Mouse (Mus musculus) hindbrain, postnatal 0 days (tissue): ENCODE results near the gene Nectin2. TPM values are rescaled to one million over a fixed set of nuclear protein-coding genes. Genes with fewer than 3 reads are reported as not detected.
"Not testable (repeated sequence)": the region's sequence is repeated elsewhere in the genome, so short reads cannot be mapped to it uniquely, and the experiment has no call there.

Experiments
- ATAC-seq: fragments of 200-750 bp; cut with Nextera tagmentation; 2 replicates; pipeline ENCODE4 v1.8.0; 2017; ENCODE audit warnings: mild to moderate bottlenecking, moderate TSS enrichment, moderate library complexity
- DNase-seq: peaks from one replicate; pipeline ENCODE4 v3.0.0-alpha.2; 2015; ENCODE audit warnings: low spot score
- H3K27ac ChIP-seq: fragments of 300-500 bp; sonication (generic); 2 replicates; pipeline ENCODE4 v1.5.1; 2014; ENCODE audit warnings: mild to moderate bottlenecking
- H3K27me3 ChIP-seq: fragments of 300-500 bp; sonication (generic); 2 replicates; pipeline ENCODE4 v1.6.1; 2014; ENCODE audit warnings: low read length, mixed read lengths; ENCODE audit not compliant: insufficient read depth
- H3K36me3 ChIP-seq: fragments of 300-500 bp; sonication (generic); 2 replicates; pipeline ENCODE4 v1.6.1; 2014; ENCODE audit warnings: low read length, mixed read lengths; ENCODE audit not compliant: insufficient read depth
- H3K4me1 ChIP-seq: fragments of 300-500 bp; sonication (generic); 2 replicates; pipeline ENCODE4 v1.6.1; 2014; ENCODE audit warnings: antibody characterized with exemption, low read length, mixed read lengths; ENCODE audit not compliant: insufficient read depth
- H3K4me2 ChIP-seq: fragments of 300-500 bp; sonication (generic); 2 replicates; pipeline ENCODE4 v1.6.1; 2014; ENCODE audit warnings: low read depth, mild to moderate bottlenecking, low read length, moderate library complexity, mixed read lengths
- H3K4me3 ChIP-seq: fragments of 300-500 bp; sonication (generic); 2 replicates; pipeline ENCODE4 v1.5.1; 2014; ENCODE audit warnings: low read length
- H3K9ac ChIP-seq: fragments of 300-500 bp; sonication (generic); replicated peaks from 2 replicates; pipeline ENCODE4 v1.6.1; 2014; ENCODE audit warnings: mild to moderate bottlenecking, low read length, moderate library complexity, mixed read lengths
- H3K9me3 ChIP-seq: fragments of 300-500 bp; sonication (generic); 2 replicates; pipeline ENCODE4 v1.6.1; 2016; ENCODE audit warnings: low read length, mixed read lengths
- CTCF ChIP-seq: IDR thresholded peaks from 2 replicates; pipeline ENCODE4 v1.5.1; 2016; ENCODE audit warnings: antibody characterized with exemption, control low read depth, low read depth
- WGBS: fragments of 180-500 bp; shearing (Covaris S2); extraction: QIAGEN DNeasy Blood & Tissue Kit; methylation state at CpG from one replicate; pipeline ENCODE4 v1.1.7; 2014; 5-methylcytosine and 5-hydroxymethylcytosine counted together
- polyA plus RNA-seq: library from polyadenylated mRNA; unstranded; fragments of >200 nt; fragmentation: Nextera tagmentation; extraction: Ambion mirVana; gene quantifications from 2 replicates; pipeline ENCODE4 v1.2.1, GENCODE M21; 2015
- total RNA-seq: library from RNA; depleted of rRNA; stranded (reverse); fragments of >200 nt; gene quantifications from 2 replicates; pipeline ENCODE4 v1.2.3, GENCODE M21; 2014; rRNA removed

Gene Nectin2
- total RNA-seq (68.9 and 76.5 TPM in 2 replicates), polyA plus RNA-seq (55.6 and 57.5 TPM in 2 replicates)

GRCm38 (mm10) chr7:19750217-19751069, at the start of gene Nectin2:
Nectin2 (minus strand) TSS chr7:19750483.
- Histone ChIP-seq H3K27me3 (no peaks in the 10 kb centered on the region), H3K4me3 (peak within 1 kb of the TSS; percentile 84), H3K9me3 (no peaks in the 10 kb centered on the region), H3K9ac (peak within 1 kb of the TSS; percentile 84), H3K4me2 (peak within 1 kb of the TSS; percentile 91), H3K36me3 (no peaks in the 10 kb centered on the region), H3K27ac (peak within 1 kb of the TSS; percentile 89), H3K4me1 (peaks cover 25% of the 10 kb centered on the region)
- DNase-seq (peak; percentile 90), ATAC-seq (peak; percentile 75)
- 19% methylated on average over 19 of the region's 19 CpGs for WGBS
- TF ChIP-seq CTCF = peak; percentile 88

DNA sequence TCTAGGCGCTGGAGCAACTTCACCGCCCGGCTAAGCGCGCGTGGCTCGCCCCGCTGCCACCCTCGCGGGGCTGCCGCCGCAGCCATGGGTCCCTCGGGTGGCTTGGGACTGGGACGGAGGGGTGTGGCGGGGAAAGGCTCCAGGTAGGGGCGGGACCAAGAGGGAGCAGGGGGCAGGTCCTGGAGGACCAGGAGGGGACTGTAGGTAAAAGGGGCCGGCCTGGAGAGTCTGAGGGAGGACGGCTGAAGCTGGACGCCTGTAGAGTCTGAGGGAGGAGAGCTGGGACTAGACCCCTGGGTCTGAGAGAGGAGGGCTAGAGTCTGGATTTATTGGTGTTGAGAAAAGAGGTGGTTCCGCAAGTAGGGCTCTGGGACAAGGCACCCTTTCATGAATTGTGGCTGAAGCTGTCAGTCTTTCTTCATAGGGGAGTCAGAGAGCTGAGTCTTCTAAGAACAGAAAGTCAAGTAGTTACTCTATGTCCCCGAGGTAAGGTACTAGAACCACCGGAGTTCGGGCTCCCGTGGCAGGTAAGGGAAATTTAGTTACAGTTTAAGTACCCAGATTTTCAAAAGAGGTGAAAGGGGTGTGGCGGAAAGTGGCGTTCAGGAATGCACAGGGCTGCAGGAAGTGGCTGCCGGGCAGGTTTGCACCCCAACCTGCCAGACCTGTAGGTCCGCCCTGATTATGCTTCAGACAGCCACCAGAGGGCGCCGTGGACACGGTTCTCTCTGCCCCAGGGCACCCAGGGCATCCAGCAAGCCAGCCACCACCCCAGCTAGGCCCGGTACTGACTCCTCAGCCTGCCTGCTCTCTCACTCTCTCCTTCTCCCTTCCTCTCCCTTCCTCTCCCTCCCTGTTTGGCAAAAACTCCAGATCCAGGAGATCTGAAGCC, 46.7 kb upstream of the Nectin2 start, which contains the start of gene Cblc:
Cblc (minus strand) TSS at position 113 of the 892 bp plus-strand sequence.
- ATAC-seq (peak; percentile 46; the same call in 1 of the 2 replicates), DNase-seq (peak; percentile 41)
- no peak within 1 kb of the TSS for H3K9ac ChIP-seq
- no peaks in the 10 kb centered on the region for H3K9me3 ChIP-seq
- TF ChIP-seq CTCF = peak; percentile 82
- 3% methylated on average over 32 of the region's 32 CpGs for WGBS
- H3K27ac ChIP-seq = no peak within 1 kb of the TSS
- H3K4me2 ChIP-seq = no peak within 1 kb of the TSS
- H3K4me1 ChIP-seq = no peaks in the 10 kb centered on the region
- H3K4me3 ChIP-seq = no peak within 1 kb of the TSS
- peaks cover 21% of the 10 kb centered on the region for H3K27me3 ChIP-seq
- H3K36me3 ChIP-seq = no peaks in the 10 kb centered on the region

- WGBS = 11% methylated on average over 18 of the region's 18 CpGs
- DNase-seq = no peak
- Histone ChIP-seq H3K4me2 (no peak overlapping the region), H3K27me3 (peaks cover 21% of the 10 kb centered on the region), H3K36me3 (no peaks in the 10 kb centered on the region), H3K9ac (no peak overlapping the region), H3K4me3 (no peak overlapping the region), H3K4me1 (no peaks in the 10 kb centered on the region), H3K9me3 (no peaks in the 10 kb centered on the region), H3K27ac (no peak overlapping the region)
- ATAC-seq = no peak
- no peak for TF ChIP-seq CTCF
Measured at GRCm38 (mm10) chr7:19796254-19796653, 46.0 kb upstream of the Nectin2 start.

- no peaks in the 10 kb centered on the region for H3K36me3 ChIP-seq
- H3K4me2 ChIP-seq = no peak overlapping the region
- H3K9ac ChIP-seq = no peak overlapping the region
- ATAC-seq = no peak
- H3K4me3 ChIP-seq = no peak overlapping the region
- no peak overlapping the region for H3K27ac ChIP-seq
- H3K4me1 ChIP-seq = no peaks in the 10 kb centered on the region
- peaks cover 21% of the 10 kb centered on the region for H3K27me3 ChIP-seq
- no peak for DNase-seq
- no peaks in the 10 kb centered on the region for H3K9me3 ChIP-seq
- WGBS = 54% methylated on average over 2 of the region's 2 CpGs
- no peak for TF ChIP-seq CTCF
Measured at GRCm38 (mm10) chr7:19795236-19795635, 45.0 kb upstream of the Nectin2 start.

DNA sequence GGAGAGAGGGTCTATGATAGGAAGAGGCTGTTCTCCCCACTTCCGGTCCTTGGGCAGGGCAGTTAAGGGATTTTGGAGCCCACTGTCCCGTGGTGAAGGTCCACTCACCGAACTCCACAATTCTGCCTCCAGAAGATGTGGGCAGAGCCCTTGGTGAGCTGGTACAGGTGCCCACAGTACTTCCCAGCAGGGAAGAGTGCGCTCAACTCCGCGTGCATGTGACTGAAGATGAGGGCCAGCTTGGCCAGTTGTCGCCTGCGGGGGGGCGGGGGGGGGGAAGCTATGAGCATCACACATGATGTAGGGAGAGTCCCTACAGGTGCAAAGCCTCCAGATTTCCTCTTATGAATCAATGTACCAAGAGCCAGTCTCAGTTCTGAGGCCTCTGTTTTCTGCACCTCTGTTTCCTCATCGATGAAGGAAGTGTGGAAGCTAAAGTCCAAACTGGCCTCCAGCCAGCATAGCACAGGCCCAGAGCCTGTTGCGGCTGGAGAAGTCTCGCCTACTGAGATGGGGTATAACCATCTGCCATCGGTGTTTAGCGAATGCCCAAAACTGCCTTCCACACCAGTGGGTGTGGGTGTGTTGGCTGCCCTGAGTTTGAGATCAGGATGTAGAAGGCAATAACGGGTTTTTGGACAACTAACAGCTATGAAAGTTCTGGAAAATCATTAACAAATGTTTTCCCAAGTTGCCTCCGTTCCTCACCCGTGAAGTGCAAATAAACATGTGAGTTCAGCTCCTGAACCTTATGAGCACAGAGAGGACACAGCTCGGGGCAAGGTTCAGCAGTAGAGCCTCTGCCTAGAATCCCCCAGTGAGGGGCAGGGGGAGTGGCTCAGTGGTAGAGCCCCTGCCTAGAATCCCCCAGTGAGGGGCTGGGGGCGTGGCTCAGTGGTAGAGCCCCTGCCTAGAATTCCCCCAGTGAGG, 42.7 kb upstream of the Nectin2 start:
- peaks cover 21% of the 10 kb centered on the region for H3K27me3 ChIP-seq
- H3K9ac ChIP-seq = no peak overlapping the region
- H3K9me3 ChIP-seq = no peaks in the 10 kb centered on the region
- no peak overlapping the region for H3K27ac ChIP-seq
- TF ChIP-seq CTCF = no peak
- DNase-seq (no peak), ATAC-seq (no peak)
- H3K4me1 ChIP-seq = no peaks in the 10 kb centered on the region
- 83% methylated on average over 19 of the region's 19 CpGs for WGBS
- no peaks in the 10 kb centered on the region for H3K36me3 ChIP-seq
- no peak overlapping the region for H3K4me2 ChIP-seq
- H3K4me3 ChIP-seq = no peak overlapping the region

DNA sequence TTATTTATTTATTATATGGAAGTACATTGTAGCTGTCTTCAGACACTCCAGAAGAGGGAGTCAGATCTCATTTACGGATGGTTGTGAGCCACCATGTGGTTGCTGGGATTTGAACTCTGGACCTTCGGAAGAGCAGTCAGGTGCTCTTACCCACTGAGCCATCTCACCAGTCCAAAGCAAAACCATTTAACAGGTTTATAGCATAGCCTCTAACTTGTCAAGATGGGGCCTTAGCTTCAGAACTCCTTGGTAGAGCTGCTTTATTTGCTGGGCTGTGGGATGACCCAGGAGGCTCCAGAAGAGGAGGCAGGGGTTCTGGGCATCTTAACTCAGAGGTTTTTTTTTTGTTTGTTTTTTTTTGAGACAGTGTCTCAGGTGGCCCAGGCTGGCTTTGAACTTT, 41.2 kb upstream of the Nectin2 start:
- not testable (repeated sequence) for ATAC-seq, DNase-seq, H3K4me1 ChIP-seq, H3K4me2 ChIP-seq, H3K4me3 ChIP-seq, H3K27ac ChIP-seq, H3K9ac ChIP-seq, H3K9me3 ChIP-seq, H3K27me3 ChIP-seq, H3K36me3 ChIP-seq
- 82% methylated on average over 2 of the region's 2 CpGs for WGBS
